Mouse (Mus musculus) heart, postnatal 4 days (tissue): Measurements from ENCODE around the gene Zkscan1. TPM values are rescaled to one million over a fixed set of nuclear protein-coding genes. Genes with fewer than 3 reads are reported as not detected.
"Not testable (repeated sequence)": the region's sequence is repeated elsewhere in the genome, so short reads cannot be mapped to it uniquely, and the experiment has no call there.

Source experiments
- DNase-seq: peaks from one replicate; pipeline ENCODE4 v3.0.0; 2021
- total RNA-seq, 2 experiments: library from RNA; stranded (reverse); gene quantifications; 2 replicates each; pipeline ENCODE4 v1.2.3; 2021

Gene Zkscan1
- 10 to 100 TPM; 22.6 to 25.0 TPM for total RNA-seq

DNA sequence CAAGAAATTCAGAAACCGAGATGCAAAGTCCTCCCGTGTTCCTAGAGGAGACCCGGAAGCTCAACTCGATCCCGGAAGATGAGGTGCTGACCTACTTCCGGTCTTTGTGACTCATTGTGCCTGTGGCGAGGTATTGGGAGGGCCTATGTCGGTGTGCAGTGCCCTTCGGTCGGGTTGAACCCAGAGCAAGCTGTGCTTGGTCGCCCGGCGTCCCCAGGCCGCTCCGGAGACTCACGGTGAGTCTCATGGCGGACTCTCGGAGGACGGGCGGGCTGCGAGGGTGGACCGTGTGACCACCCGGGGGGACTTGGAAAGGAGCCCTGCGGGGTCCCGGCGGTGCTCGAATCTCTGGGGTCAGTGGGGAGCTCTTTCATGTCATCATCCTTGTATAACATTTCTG is at the start of gene Zkscan1:
Gene Zkscan1, plus strand, starts transcription at position 89 of the 400 bp plus-strand sequence.
- DNase-seq: peak; percentile 77

DNA sequence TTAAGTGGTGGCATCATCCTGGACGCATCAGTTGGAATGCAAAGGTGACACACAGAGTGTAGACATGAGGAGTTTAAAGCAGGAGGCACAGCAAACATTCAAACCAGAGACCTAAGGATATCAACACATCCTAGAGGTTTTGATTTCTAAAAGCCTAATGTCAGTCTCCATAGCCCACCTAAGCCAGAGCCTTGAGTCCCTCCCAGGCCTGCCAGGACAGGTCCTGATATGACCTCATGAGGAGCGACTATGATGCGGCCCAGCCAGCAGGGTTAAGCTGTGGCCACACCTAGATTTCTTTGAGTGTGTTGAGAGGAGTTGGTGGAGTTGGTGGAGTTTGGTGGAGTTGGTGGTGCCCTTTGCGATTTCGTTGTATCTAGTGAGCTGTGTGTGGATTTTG is 32.0 kb upstream of the Zkscan1 start, which contains the start of gene Smok3c:
Gene Smok3c, plus strand, starts transcription at position 301 of the 400 bp plus-strand sequence.
- DNase-seq: not testable (repeated sequence)

DNA sequence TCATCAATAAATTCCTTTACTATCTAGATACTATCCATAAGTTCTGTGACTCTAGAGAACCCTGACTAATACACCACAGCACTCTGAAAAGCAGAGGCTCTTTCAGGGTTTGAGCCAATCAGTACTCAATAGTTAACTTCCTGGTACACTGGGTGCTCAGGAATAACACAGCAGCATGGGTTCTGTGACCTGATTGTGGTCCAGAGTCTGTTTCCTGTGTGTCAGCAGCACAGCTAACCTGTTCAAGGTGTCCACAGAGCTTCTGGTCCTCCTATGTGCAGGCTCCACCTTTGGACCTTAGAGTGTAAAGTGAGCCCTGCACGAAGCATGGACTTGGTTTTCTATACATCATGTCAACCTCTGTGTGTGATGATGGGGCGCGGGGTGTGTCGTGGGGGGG is 11.1 kb upstream of the Zkscan1 start:
- no peak for DNase-seq

DNA sequence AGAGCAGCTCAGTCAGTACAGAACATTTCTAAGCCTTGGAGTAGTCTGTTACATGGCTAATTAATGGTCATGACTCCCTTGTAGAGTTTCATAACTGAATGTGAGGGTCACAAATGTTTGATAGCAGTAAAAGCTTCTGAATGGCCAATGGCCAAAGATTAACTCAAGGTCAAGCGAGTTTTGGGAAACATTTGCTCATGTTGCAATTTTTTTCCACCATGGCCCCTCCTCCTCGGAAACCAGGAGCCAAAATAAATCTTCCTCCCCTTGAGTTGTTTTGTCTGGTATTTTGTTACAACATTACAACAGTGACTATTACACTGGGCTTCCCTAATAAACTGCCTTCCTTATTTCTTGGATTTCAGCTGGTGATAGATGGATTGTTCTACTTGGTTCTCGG is 9.2 kb upstream of the Zkscan1 start:
- DNase-seq: no peak

DNA sequence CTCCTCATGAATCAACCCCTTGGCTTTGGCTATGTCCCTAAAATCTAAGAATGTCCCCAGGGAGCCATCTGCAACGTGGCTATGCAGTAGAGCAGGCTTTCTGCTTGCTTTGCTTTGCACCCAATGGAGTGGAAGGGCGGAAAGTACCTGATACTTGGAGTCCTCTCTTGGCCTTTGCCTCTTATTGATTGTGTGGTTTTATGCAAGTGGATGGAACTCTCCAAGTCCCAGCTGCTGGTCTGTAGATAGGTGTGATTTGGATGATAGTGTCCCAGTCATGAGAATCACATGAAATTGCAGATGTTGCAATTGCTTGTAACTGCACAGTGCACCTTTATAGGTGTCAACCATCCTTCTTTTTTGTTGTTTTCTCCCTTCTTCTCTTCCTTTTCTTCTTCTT is 8.7 kb upstream of the Zkscan1 start:
- DNase-seq: no peak

DNA sequence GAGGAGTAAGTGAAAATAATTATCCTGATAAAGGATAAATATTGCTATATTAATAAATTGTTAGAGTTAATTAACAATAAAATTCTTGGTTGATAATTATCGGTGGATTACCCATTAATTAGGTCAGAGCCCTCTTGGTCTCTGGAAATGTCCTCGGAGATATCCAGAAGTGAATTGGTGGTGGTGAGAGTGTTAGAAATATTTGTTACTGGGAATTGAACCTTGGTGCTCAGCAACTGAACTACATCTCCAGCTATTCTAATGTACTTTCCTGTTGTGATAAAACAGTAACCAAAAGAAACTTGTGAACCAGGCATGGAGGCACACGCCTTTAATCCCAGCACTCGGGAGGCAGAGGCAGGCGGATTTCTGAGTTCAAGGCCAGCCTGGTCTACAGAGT is 4.4 kb upstream of the Zkscan1 start:
- no peak for DNase-seq

DNA sequence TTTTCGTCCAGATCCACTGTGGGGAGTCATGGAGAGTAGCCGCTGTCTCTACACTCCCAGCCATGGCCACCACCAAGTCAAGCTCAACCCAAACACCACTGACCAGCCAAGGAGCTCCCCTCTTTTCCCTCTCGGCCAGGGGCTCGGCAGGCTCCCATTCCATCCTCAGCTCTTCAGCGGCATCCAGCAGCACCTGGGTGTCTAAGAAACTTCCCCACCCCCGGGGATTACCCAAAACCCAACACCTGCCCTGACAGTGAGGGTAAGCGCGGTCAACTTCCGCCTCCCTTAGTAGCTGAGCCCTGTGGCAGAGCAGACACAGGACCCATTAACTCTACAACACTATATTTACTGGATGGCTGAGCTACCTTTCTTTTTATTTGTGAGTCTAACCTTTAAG is 3.4 kb upstream of the Zkscan1 start:
- DNase-seq: no peak

DNA sequence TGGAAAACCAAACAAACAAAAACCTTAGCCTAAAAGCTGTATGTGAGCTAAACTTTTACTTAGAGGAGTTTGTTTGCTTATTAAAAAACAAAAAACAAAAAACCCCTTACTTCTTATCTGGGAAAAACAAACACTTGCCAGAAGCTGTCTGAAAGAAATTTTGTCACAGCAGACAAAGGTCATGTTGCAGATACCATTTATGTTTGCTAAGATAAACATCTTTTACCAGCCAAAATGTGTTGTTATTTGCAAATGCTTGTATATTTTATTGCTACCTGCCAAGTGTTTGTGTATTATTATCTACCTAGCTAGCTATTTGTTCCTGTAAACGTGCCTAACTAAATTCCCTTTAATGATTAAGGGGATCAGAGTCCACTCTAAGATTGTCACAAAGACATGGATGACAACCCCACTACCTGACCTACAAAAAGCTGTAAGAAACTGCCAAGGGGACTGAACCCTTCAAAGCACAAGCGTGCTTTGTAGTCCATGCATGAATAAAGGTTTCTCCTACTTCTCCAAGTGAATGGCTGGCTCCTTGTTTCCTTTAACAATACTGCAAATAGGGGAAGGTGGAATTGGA is 1.5 kb upstream of the Zkscan1 start:
- DNase-seq: no peak

DNA sequence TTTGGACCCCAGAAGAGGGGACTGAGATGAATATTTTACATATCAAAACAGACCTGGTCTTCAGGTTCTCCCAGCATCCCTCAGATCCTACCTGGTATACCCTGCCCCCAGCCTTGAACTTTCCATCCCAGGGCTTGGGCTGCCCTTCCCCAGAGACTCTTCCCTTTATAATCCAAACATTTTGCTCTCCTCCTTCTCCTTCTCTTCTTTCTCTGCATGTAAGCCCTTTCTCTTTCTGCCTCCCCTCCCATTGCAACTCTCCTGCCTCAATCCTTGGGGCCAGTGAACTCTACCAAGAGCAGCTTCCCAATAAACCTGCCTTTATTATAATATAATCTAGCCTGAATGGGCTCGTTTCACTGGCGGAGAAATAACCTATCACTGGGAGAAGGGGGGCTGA is 948 bp upstream of the Zkscan1 start:
- no peak for DNase-seq

DNA sequence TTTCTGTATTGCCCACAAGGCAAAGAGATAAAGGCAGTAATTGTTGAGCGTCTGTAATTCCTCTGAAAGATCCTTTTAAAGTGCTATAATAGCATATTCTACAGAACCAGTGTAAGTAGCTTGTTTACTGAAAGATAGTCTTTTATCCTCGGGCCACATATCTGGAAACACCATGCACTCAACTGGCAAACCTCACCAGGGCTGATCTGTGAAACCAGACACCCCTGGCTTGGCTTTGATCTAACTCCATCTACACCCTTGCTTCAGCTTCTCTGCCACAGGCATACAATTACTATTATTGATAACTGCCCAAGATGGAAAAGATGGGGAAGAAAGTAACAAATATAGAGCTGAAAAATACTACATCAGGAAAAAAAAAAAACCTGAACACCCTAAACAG is 377 bp upstream of the Zkscan1 start:
- DNase-seq: no peak

DNA sequence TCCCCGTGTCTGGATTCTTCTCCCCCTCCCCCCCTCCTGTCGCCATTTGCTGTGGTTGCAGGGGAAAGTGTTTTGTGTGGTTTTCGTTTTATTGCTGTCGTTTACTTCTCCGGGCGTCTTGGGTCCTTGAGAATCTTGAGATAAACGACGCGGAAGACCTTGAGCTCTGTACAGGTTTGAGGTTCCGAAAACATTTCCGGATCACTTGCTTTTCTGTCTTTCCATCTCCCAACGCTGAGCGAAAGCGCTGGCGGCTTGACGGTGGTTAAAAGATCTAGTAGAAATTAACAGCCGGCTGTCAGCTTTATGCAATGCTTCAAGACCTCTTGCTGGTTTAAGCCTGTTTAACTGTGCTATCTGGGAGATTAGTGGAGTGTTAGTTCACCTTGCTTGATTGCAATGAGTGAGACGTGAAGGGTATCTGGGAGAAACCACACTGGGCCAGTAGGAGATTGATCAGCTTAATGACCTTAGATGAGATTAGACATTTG is 582 bp downstream of the Zkscan1 start:
- peak; percentile 15 for DNase-seq

DNA sequence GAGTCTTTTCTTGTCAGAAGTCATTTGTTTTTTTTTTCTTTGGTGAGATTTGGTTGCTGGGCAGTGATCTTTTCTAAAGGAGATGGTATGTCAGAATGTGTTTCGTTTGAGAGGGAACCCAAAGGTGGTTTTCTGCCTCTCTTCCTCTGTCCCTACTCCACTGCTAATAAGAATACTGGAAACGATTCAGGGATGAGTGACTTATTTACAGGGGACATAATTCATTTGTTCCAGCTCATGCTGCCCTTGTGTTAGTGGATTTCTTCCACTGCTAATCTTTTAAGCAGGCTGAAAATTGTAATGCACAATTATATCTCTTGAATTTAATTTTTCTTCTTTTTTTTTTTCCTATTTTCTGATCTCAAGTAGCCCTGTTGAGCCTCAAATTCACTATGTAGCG is 2.0 kb downstream of the Zkscan1 start:
- no peak for DNase-seq

DNA sequence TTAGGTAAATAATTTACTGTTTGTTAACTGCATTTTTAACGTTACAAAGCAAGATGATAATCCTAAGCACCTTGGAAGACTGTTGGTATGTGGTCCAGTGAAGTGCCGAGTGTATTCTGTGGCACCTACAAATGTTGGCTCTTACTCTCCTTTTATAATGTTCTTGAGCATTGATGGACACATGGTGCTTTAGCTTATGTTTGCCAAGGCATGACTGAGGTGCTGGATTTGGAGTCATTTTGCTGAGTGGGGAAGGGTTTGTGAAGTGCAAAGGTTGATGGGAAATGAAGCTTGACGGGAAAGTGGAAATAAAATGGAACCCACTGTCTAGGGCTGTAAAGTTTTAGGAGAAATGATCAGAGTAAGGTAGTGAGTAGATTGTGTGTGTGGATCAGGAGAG is 3.5 kb downstream of the Zkscan1 start:
- no peak for DNase-seq

DNA sequence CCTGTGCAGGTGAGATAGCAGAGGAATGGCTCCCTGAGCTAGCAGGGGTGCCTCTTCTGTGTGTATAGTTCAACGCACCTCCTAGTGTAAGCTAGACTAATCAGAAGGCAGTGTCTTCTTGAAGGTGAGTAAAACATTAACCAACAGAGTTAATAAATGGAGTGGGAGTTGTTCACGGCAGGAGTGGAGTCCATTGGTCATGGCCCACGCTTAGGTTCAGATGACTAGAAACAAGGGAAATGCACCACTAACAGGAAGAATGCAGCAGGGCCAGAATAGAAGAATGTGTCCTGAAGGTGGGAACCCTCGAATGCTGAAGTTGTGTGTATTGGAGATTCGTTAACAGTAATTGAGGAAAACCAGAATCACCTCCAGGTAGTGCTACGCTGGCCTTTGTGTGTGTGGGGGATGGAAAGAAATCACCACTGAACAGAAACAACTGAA is 4.2 kb downstream of the Zkscan1 start:
- DNase-seq: no peak

DNA sequence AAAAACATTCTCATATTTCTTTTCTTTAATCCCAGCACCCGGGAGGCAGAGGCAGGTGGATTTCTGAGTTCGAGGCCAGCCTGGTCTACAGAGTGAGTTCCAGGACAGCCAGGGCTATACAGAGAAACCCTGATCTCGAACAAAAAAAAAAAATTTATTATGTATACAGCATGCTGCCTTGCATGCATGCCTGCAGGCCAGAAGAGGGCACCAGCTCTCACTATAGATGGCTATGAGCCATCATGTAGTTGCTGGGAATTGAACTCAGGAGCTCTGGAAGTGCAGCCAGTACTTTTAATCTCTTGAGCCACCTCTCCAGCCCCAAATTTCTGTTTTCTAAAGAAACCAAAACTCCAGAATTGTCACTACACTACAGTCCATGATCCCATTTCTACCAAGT is 5.4 kb downstream of the Zkscan1 start:
- peak; percentile 19 for DNase-seq

DNA sequence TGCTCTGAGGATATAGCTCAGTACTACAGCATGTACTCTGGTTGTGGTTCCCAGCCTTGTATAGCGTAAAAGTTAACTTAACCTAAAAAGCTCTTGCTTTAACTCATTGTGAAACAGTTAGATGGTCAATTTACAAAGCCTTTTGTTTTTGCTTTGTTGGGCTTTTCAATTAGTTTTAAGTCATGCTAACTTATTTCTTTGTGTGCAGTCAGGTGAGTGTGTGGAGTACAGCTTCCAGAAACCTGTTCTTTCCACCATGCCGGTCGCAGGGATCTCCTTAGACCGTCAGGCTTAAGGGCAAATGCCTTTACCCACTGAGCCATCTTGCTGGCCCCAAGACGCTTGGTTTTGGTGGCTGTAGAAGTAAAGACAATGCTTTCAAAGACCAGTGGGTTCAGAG is 5.9 kb downstream of the Zkscan1 start:
- DNase-seq: no peak

DNA sequence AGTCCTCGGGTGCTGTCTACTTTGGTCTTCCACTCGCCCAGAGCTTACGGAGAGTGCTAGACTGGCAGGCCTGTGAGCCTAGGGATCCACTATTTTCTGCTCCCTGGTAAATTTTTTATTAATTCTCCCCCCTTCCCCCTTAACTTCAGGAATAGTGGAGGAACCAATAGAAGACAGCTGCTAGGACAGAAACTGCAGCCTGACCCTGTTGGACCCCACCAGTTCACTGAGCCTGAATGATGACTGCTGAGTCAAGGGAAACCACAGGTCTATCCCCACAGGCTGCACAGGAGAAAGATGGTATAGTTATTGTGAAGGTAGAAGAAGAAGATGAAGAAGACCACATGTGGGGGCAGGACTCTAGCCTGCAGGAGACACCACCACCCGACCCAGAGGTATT is 7.9 kb downstream of the Zkscan1 start:
- DNase-seq: no peak

DNA sequence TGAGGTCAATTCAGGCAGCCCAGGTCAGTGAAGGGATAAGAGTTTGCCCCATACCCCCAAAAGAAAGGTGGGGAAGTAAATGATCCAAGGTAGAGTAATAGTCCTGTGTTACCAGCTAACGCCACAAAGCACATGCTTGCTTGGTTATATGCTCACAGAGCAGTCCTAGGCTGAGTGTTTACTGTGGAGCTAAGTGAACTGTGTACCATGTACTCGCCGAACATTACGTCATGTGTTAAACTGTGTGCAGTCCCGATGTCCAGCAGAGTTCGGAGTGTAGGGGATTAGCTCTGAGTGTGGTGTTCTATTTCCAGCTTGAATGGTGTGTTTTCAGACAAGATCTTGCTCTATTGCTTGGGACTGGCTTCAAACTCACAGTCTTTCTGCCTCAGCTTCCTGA is 9.6 kb downstream of the Zkscan1 start:
- DNase-seq: no peak

DNA sequence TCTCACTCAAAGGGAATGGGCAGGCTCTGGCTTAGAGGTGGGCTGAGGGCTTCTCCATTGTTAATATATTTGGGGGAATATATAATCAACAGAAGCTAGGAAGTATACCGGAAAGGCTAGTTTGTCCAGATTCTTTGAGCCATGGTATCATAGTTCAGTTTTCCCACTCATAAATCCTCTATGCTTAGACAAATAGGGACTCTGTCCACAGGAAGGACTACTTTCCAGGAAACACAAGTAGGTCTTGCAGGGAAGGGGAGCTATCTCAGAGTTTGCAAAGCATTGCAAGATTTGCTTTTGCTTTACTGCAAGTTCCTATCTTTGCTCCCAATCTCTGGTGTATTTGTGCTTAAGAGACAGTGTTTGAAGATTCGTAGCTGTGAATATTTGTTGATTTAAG is 20.1 kb downstream of the Zkscan1 start:
- DNase-seq: no peak

DNA sequence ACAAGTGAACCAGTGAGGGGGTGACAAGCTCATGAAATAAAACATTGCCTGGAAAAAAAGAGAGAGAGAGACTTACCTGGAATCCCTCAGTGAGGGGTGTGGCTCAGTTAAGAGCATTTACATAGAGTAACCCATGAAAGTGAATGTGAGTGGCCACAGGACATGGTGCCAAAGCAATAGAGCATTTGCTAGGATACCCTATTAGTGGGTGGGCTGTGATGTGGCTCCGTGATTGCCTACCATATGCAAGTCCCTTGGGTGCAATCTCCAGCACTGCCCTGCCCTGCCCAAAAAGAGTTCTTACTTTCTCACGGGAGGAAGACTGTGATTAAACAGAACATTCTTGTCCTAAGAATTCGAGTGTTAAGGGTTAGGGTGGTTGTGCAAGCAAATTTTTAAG is 22.2 kb downstream of the Zkscan1 start:
- no peak for DNase-seq

DNA sequence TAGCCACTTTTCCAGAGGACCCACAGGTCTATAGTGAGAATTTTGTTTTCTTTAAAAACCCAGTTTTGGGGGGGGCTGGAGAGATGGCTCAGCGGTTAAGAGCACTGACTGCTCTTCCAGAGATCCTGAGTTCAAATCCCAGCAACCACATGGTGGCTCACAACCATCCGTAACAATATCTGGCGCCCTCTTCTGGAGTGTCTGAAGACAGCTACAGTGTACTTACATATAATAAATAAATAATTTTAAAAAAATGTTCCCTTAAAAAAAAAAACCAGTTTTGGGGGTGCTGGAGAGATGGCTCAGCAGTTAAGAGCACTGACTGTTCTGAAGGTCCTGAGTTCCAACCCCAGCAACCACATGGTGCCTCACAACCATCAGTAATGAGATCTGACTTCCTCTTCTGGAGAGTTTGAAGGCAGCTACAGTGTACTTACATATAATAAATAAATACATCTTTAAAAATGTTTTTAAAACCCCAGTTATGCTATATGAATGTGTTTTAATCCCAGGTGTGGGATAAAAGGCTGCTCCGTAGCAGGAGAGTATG is 25.0 kb downstream of the Zkscan1 start:
- DNase-seq: not testable (repeated sequence)

DNA sequence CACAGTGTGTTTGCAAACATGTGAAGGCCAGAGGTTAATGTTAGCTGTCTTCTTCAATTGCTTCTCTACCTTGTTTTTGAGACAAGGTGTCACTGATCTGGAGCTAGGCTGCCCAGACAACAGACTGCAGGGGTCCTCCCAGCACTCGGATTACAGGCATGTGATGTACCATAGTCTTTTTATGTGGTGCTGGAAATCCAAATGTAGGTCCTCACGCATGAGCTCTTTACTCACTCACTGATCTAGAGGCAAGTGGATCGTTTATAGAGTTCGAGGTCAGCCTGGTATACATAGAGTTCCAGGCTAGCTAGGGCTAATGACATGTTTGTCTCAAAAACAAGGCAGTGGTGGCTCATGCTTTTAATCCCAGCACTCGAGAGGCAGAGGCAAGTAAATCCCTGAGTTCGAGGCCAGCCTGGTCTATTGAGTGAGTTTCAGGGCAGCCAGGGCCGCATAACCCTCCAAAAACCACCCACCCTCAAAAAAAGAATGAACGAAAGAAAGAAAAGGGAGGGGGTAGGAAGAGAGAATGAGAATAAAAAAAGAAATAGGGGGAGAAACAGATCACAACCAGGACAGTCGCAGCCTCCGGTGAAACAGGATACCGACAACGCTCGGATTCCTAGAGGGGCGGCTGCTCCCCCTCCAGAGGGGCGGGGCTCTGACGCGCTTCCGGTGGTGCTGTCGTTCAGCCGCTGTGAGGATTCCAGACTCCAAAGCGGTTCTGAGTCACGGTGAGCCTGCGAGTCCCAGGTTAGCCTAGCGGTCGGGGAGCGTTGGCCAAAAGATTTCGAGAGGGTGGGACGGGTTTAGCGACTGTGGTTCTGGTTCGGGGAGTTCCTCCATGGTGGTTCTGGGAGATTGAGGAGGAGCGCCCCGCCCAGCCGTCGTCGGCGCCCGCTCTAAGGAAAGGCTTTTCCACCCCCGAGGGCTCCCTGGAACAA is 31.6 kb downstream of the Zkscan1 start, which contains the start of gene Zscan21:
Gene Zscan21, plus strand, starts transcription at position 649 of the 944 bp plus-strand sequence.
- peak; percentile 92 for DNase-seq
